Mouse (Mus musculus) myocyte (in vitro differentiated cells): ENCODE measurements around the gene Mtss1l. TPM values are rescaled to one million over a fixed set of nuclear protein-coding genes. Genes with fewer than 3 reads are reported as not detected.

Experiments
- H3K27me3 ChIP-seq: one replicate; pipeline ENCODE4 v1.6.1; 2011; ENCODE audit not compliant: control insufficient read depth, insufficient read depth, insufficient read length
- H3K36me3 ChIP-seq: one replicate; pipeline ENCODE4 v1.6.1; 2011; ENCODE audit not compliant: control insufficient read depth, insufficient read depth
- H3K4me2 ChIP-seq: one replicate; pipeline ENCODE4 v1.6.1; 2011; ENCODE audit warnings: low read depth, control low read depth
- H3K4me3 ChIP-seq: one replicate; pipeline ENCODE4 v1.5.1; 2011; ENCODE audit warnings: mild to moderate bottlenecking, control low read depth, moderate library complexity
- H3K79me2 ChIP-seq: one replicate; pipeline ENCODE4 v1.6.1; 2011; ENCODE audit not compliant: control insufficient read depth, insufficient read depth
- H3ac ChIP-seq: one replicate; pipeline ENCODE4 v1.6.1; 2011; ENCODE audit not compliant: control insufficient read depth, insufficient read length
- CEBPB ChIP-seq: IDR thresholded peaks from 2 replicates; pipeline ENCODE4 v1.6.1; 2011; ENCODE audit warnings: mild to moderate bottlenecking, moderate library complexity; ENCODE audit not compliant: poor library complexity, insufficient read depth, severe bottlenecking
- E2F4 ChIP-seq: IDR thresholded peaks from one replicate; pipeline ENCODE4 v1.6.1; 2011; ENCODE audit warnings: mild to moderate bottlenecking, control low read depth, moderate library complexity; ENCODE audit not compliant: insufficient read depth
- MAX ChIP-seq: IDR thresholded peaks from one replicate; pipeline ENCODE4 v1.6.1; 2011; ENCODE audit warnings: low read depth, mild to moderate bottlenecking, control low read depth
- MYOD1 ChIP-seq, 3 experiments: IDR thresholded peaks; one replicate each; pipeline ENCODE4 v1.6.1; 2011; ENCODE audit warnings: control low read depth in 2 of 3, low read depth in 2 of 3, mild to moderate bottlenecking in 2 of 3, moderate library complexity in 1 of 3; ENCODE audit not compliant: insufficient read length in 2 of 3, control insufficient read depth in 1 of 3
- MYOG ChIP-seq, 3 experiments: IDR thresholded peaks; one replicate each; pipeline ENCODE4 v1.6.1; 2011; ENCODE audit warnings: control low read depth in 2 of 3, low read depth in 2 of 3, mild to moderate bottlenecking in 2 of 3; ENCODE audit not compliant: insufficient read length in 2 of 3, control insufficient read depth in 1 of 3, insufficient read depth in 1 of 3
- POLR2A ChIP-seq: IDR thresholded peaks from one replicate; pipeline ENCODE4 v1.6.1; 2011; ENCODE audit warnings: low read depth, mild to moderate bottlenecking, control low read depth, moderate library complexity; ENCODE audit not compliant: insufficient read length
- POLR2AphosphoS2 ChIP-seq: IDR thresholded peaks from one replicate; pipeline ENCODE4 v1.6.1; 2011; ENCODE audit warnings: low read depth, control low read depth; ENCODE audit not compliant: insufficient read length
- REST ChIP-seq: IDR thresholded peaks from one replicate; pipeline ENCODE4 v1.6.1; 2011; ENCODE audit warnings: mild to moderate bottlenecking, control low read depth, moderate library complexity; ENCODE audit not compliant: insufficient read depth, insufficient read length
- SRF ChIP-seq: IDR thresholded peaks from one replicate; pipeline ENCODE4 v1.6.1; 2011; ENCODE audit warnings: low read depth; ENCODE audit not compliant: control insufficient read depth, insufficient read length
- TCF12 ChIP-seq: IDR thresholded peaks from one replicate; pipeline ENCODE4 v1.6.1; 2011; ENCODE audit warnings: mild to moderate bottlenecking, control low read depth; ENCODE audit not compliant: poor library complexity, insufficient read depth, severe bottlenecking
- TCF3 ChIP-seq: IDR thresholded peaks from one replicate; pipeline ENCODE4 v1.6.1; 2011; ENCODE audit warnings: low read depth, control low read depth; ENCODE audit not compliant: insufficient read length
- USF1 ChIP-seq: IDR thresholded peaks from one replicate; pipeline ENCODE4 v1.6.1; 2011; ENCODE audit warnings: low read depth, mild to moderate bottlenecking, control low read depth, moderate library complexity
- polyA plus RNA-seq: library from polyadenylated mRNA; unstranded; fragments of >200 nt; fragmentation: generic; extraction: Trizol; gene quantifications from one replicate; pipeline ENCODE4 v1.2.1, GENCODE M21; 2012; ENCODE audit warnings: missing spikeins

Gene Mtss1l
- polyA plus RNA-seq, 1 experiment: 108 TPM

GRCm38 (mm10) chr8:110718209-110718968, 2.9 kb upstream of the Mtss1l start:
- Histone ChIP-seq H3K27me3 (no peaks in the 10 kb centered on the region), H3K4me3 (no peak overlapping the region), H3ac (no peak overlapping the region), H3K79me2 (peaks cover 18% of the 10 kb centered on the region), H3K4me2 (peak overlapping the region; percentile 62), H3K36me3 (no peaks in the 10 kb centered on the region)
- TF ChIP-seq REST (no peak), MYOG (IDR thresholded peaks at IDR 0.05; ENCODE audit: control insufficient read depth in 1 of 3, insufficient read depth in 1 of 3, insufficient read length in 2 of 3, low read depth in 2 of 3) (no peak), POLR2AphosphoS2 (no peak), TCF3 (no peak), TCF12 (no peak), USF1 (no peak)

GRCm38 (mm10) chr8:110718969-110719670, 2.2 kb upstream of the Mtss1l start:
- Histone ChIP-seq H3K79me2 (peaks cover 25% of the 10 kb centered on the region), H3K4me2 (no peak overlapping the region), H3K36me3 (no peaks in the 10 kb centered on the region), H3ac (no peak overlapping the region), H3K27me3 (no peaks in the 10 kb centered on the region), H3K4me3 (no peak overlapping the region)
- TF ChIP-seq MYOG (IDR thresholded peaks at IDR 0.05; ENCODE audit: control insufficient read depth in 1 of 3, insufficient read depth in 1 of 3, insufficient read length in 2 of 3, low read depth in 2 of 3): peak; percentile 59 to 95 (median 65)
- no peak for TF ChIP-seq TCF3
- no peak for TF ChIP-seq POLR2AphosphoS2
- no peak for TF ChIP-seq MAX
- peak; percentile 9 for TF ChIP-seq POLR2A
- peak in 2 of 3 experiments; percentile 67 to 81 for TF ChIP-seq MYOD1 (IDR thresholded peaks at IDR 0.05; ENCODE audit: control insufficient read depth in 1 of 3, insufficient read length in 2 of 3, low read depth in 2 of 3)
- peak; percentile 23 for TF ChIP-seq TCF12

GRCm38 (mm10) chr8:110719898-110720653, 1.2 kb upstream of the Mtss1l start:
- peaks cover 33% of the 10 kb centered on the region for H3K79me2 ChIP-seq
- TF ChIP-seq MYOG (IDR thresholded peaks at IDR 0.05; ENCODE audit: control insufficient read depth in 1 of 3, insufficient read depth in 1 of 3, insufficient read length in 2 of 3, low read depth in 2 of 3): no peak
- no peak overlapping the region for H3ac ChIP-seq
- peak overlapping the region; percentile 87 for H3K4me2 ChIP-seq
- no peaks in the 10 kb centered on the region for H3K36me3 ChIP-seq
- no peaks in the 10 kb centered on the region for H3K27me3 ChIP-seq
- peak overlapping the region; percentile 91 for H3K4me3 ChIP-seq

DNA sequence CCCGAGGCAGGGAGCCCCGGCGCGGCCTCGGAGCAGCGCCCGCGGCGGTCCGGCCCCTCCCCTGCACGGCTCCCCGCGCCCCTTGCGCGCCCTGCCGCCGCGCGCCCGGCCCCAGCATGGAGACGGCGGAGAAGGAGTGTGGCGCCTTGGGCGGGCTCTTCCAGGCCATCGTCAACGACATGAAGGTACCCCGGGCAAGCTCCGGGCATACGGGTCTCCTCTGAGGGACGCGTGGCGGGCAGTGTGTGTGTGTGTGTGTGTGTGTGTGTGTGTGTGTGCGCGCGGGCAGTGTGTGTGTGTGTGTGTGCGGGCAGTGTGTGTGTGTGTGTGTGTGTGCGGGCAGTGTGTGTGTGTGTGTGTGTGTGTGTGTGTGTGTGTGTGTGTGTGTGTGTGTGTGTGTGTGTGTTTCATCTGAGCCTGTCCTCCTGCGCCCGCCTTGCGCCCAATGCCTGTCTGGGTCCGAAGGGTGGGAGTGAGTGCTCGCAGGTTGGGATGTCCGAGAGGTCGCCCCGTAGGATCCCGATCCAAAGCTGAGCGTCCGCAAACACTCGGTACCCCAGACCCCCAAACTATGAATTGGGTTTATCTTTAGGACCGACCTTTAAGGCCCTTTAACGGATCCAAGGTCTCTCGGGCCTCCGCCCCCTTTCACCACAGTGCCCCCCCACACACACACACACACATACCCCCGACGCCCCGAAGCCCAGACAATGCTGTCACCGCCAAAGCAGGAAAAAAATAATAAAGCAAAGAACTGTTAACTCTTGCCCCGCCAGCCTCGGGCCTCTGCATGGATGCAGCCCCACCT, 534 bp downstream of the Mtss1l start:
- peak overlapping the region; percentile 91 for H3ac ChIP-seq
- H3K4me2 ChIP-seq: peak overlapping the region; percentile 86
- H3K79me2 ChIP-seq: peaks cover 33% of the 10 kb centered on the region
- TF ChIP-seq POLR2AphosphoS2 (peak; percentile 14), CEBPB (no peak)
- H3K36me3 ChIP-seq: no peaks in the 10 kb centered on the region
- H3K4me3 ChIP-seq: peak overlapping the region; percentile 91
- no peaks in the 10 kb centered on the region for H3K27me3 ChIP-seq

- Histone ChIP-seq H3K79me2 (peaks cover 33% of the 10 kb centered on the region), H3ac (peak overlapping the region; percentile 91), H3K36me3 (no peaks in the 10 kb centered on the region), H3K4me3 (peak overlapping the region; percentile 91), H3K27me3 (no peaks in the 10 kb centered on the region), H3K4me2 (peak overlapping the region; percentile 86)
- TF ChIP-seq MYOG (IDR thresholded peaks at IDR 0.05; ENCODE audit: control insufficient read depth in 1 of 3, insufficient read depth in 1 of 3, insufficient read length in 2 of 3, low read depth in 2 of 3) (no peak), USF1 (no peak), E2F4 (no peak), POLR2AphosphoS2 (no peak), POLR2A (no peak), MAX (no peak), TCF12 (no peak), CEBPB (no peak), SRF (no peak)
Measured at GRCm38 (mm10) chr8:110722414-110723011, 1.2 kb downstream of the Mtss1l start.
